Mouse (Mus musculus): ENCODE data around the gene Arhgap24.

Gene Arhgap24

GRCm38 (mm10) chr5:102599102-102599501 lies 117.9 kb downstream of the Arhgap24 start:
- no peak for TF ChIP-seq GATA4 (IDR thresholded peaks at IDR 0.05; ENCODE audit: insufficient replicate concordance, low read length)

DNA sequence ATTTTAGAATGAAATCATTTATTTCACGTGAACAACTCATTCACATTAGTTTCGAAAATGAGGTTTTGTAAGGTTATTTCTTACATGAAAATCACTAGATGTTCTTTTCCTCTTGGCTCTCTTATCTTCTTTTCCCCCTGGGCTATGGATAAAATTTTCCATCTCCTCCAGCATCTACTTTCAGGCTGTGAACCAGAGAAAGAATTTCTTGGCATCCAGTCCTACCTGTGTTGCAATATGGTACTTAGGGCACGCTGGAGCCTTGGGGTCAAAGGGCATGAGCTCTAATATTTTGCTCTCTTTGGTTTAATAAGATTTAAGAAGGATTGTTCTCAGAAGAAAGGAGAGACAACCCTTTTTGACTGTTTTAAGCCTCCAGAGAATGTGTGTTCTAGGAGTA lies 132.4 kb downstream of the Arhgap24 start:
- TF ChIP-seq GATA4 (IDR thresholded peaks at IDR 0.05; ENCODE audit: insufficient replicate concordance, low read length): no peak

DNA sequence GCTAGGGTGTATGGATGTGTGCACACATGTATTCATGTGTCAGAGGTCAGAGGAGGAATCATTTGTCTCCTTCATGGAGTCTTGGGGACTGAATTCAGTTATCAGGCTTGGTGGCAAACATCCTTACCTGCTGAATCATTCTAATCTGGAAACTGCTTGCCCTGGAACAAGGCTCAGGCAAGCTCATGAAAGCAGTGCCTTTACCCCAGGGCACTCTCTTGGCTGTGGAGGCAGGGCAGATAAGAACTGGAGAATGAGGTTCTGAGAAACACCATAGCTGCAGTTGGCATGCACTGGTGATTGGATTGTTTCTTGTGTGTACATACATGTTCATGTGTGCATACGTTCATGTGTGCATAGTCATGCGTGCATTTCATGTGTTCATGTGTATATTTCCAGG lies 132.9 kb downstream of the Arhgap24 start:
- TF ChIP-seq GATA4 (IDR thresholded peaks at IDR 0.05; ENCODE audit: insufficient replicate concordance, low read length): peak; percentile 34; the same call in 1 of the 2 replicates

- TF ChIP-seq GATA4 (IDR thresholded peaks at IDR 0.05; ENCODE audit: insufficient replicate concordance, low read length): no peak
Measured at GRCm38 (mm10) chr5:102615249-102615648, 134.1 kb downstream of the Arhgap24 start.

DNA sequence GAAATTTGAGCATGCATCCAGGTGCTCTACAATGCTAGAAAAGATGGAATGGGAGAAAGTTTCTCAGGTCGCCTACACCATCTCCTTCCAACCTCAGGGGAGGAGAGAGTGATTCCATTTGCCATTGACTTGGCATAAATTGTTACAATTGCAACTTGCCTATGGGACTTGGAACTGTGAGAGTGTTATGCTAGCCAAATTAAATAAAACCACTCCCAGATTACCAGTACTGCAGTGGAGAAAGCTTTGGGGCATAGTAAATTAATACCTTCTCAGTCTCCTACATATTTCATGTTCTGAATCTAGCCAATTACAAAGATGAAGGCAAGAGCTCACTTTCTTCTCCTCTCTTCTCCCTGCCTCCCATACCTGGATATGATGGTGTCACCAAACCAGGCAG lies 139.8 kb downstream of the Arhgap24 start:
- no peak for TF ChIP-seq GATA4 (IDR thresholded peaks at IDR 0.05; ENCODE audit: insufficient replicate concordance, low read length)

DNA sequence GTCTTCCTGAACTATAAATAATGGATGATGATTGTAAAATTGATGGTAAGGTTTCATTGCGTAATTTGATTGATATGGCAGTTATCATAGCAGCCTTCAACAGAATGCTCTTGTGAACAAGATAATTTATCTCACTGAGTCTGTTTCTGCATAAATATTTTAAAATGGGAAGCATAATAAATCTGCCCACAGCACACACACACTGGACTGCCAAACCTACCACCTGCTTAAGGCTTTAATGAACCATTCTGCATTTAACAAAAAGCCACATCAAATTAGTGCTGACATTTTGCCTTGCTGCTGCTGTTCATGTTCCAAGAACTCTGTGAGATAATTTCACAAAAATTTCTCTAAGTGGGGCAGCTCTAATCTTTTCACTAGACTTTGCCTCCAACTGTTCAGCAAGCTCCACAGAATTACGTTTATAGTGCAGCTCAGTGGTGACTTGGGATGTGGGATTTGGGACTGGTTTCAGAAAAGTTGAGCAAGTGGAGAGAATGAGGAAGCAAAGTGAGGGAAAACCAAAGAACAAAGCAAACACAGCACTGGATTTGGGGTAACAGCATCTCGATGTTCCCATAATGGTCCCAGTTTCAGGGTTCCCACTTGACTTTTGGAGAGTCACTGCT lies 142.7 kb downstream of the Arhgap24 start:
- TF ChIP-seq GATA4 (IDR thresholded peaks at IDR 0.05; ENCODE audit: insufficient replicate concordance, low read length): no peak

DNA sequence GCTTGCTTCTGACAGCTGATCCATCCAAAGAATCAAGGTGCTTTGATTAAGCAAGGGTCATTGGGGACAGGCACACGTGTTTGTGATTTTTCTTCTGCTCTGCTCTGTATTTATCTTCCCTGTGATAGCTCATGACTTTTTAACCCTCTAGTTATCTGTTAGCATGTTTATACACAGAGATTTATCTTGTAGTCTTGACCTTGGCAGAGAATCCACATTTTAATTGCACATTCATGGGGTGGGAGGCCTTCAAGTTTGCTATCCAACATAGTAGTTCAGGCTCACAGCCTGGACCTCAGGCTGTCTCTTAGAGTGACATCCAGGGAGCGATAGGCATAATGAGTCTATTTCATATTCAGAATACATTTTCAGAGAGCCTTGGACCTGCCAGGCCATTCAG lies 145.5 kb downstream of the Arhgap24 start:
- peak; percentile 49; the same call in 1 of the 2 replicates for TF ChIP-seq GATA4 (IDR thresholded peaks at IDR 0.05; ENCODE audit: insufficient replicate concordance, low read length)

- TF ChIP-seq GATA4 (IDR thresholded peaks at IDR 0.05; ENCODE audit: insufficient replicate concordance, low read length): no peak
Measured at GRCm38 (mm10) chr5:102629362-102629771, 148.2 kb downstream of the Arhgap24 start.

GRCm38 (mm10) chr5:102635591-102635990 lies 154.4 kb downstream of the Arhgap24 start:
- TF ChIP-seq GATA4 (IDR thresholded peaks at IDR 0.05; ENCODE audit: insufficient replicate concordance, low read length): no peak

GRCm38 (mm10) chr5:102639782-102640559 lies 158.8 kb downstream of the Arhgap24 start:
- no peak for TF ChIP-seq GATA4 (IDR thresholded peaks at IDR 0.05; ENCODE audit: insufficient replicate concordance, low read length)

- TF ChIP-seq GATA4 (IDR thresholded peaks at IDR 0.05; ENCODE audit: insufficient replicate concordance, low read length): no peak
Measured at GRCm38 (mm10) chr5:102643364-102643763, 162.2 kb downstream of the Arhgap24 start.

- no peak for TF ChIP-seq GATA4 (IDR thresholded peaks at IDR 0.05; ENCODE audit: insufficient replicate concordance, low read length)
Measured at GRCm38 (mm10) chr5:102643820-102644219, 162.6 kb downstream of the Arhgap24 start.

DNA sequence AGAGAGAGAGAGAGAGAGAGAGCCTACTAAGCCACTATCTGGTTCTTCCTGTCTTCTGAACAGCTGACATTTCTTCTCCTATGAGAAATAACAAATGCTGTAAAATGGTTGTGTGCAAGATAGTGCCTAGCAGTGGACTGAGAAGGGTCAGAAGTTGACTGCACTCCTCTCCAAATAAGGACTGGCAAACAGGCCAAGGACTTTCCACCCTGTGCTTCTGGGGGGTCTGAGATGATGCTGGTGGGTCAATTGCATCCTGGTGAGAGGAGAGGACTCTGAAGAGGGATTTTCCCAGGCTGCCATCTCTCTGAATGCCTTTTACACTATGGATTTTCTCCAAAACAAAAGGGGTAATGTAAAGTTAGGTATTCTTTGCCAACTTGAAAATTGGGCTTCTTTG lies 177.9 kb downstream of the Arhgap24 start:
- no peak for TF ChIP-seq GATA4 (IDR thresholded peaks at IDR 0.05; ENCODE audit: insufficient replicate concordance, low read length)

DNA sequence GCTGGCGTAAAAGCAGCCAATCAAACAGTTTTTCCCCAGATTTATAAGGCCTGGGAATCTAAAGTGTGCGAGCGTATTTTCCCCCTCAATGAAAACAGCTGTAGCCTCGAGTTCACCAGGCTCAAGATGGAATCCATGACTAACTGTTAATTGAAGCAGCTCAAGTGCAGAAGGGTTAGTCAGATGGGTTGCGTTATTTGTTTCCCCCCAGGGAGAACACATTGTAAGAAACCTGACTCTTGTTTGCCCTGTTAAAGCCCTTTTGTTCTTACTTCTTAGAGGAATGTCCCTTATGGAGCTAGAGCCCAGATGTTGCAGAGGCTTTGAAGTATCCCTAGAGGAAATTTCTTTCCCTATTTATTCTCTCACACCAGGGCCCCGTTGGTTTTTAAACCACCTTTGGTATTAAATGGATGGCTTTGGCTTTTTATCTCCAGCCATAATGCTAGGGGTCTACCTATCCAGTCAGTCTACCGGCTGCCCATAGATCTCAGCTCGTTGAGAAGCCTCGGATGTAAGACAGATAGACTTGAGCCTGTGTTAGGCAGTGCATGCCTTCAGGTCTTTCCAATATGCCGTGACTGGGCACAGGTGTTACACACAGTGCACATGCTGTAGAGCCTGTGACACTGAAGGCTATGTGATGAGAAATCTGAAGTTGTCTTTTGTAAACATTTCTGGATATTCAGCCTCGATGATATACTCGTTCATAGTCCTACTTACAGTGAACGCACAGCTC lies 184.0 kb downstream of the Arhgap24 start:
- no peak for TF ChIP-seq GATA4 (IDR thresholded peaks at IDR 0.05; ENCODE audit: insufficient replicate concordance, low read length)

GRCm38 (mm10) chr5:102666886-102667285 lies 185.7 kb downstream of the Arhgap24 start:
- no peak for TF ChIP-seq GATA4 (IDR thresholded peaks at IDR 0.05; ENCODE audit: insufficient replicate concordance, low read length)
